Mouse (Mus musculus) ES-Bruce4 (cell line): ENCODE data around the gene Ssbp3. TPM values are rescaled to one million over a fixed set of nuclear protein-coding genes. Genes with fewer than 3 reads are reported as not detected.

Source experiments
- H3K27ac ChIP-seq: 2 replicates; pipeline ENCODE4 v1.5.1; 2012; ENCODE audit warnings: low read length, inconsistent platforms; ENCODE audit not compliant: insufficient read depth
- H3K27me3 ChIP-seq: 2 replicates; pipeline ENCODE4 v1.6.1; 2012; ENCODE audit warnings: mild to moderate bottlenecking, low read length, inconsistent platforms; ENCODE audit not compliant: control insufficient read depth, poor library complexity, insufficient read depth, severe bottlenecking
- H3K36me3 ChIP-seq: 2 replicates; pipeline ENCODE4 v1.6.1; 2012; ENCODE audit warnings: inconsistent platforms, mild to moderate bottlenecking, low read length, moderate library complexity; ENCODE audit not compliant: control insufficient read depth, poor library complexity, insufficient read depth, severe bottlenecking
- H3K4me1 ChIP-seq: one replicate; pipeline ENCODE4 v1.8.1; 2011; ENCODE audit warnings: low read length; ENCODE audit not compliant: control insufficient read depth, insufficient read depth
- H3K4me3 ChIP-seq: 2 replicates; pipeline ENCODE4 v1.5.1; 2011; ENCODE audit warnings: low read depth, mild to moderate bottlenecking, low read length
- H3K9ac ChIP-seq: 2 replicates; pipeline ENCODE4 v1.6.1; 2012; ENCODE audit warnings: low read depth, mild to moderate bottlenecking, inconsistent platforms; ENCODE audit not compliant: poor library complexity, severe bottlenecking
- H3K9me3 ChIP-seq: replicated peaks from 2 replicates; pipeline ENCODE4 v1.6.1; 2012; ENCODE audit warnings: mild to moderate bottlenecking, low read length, inconsistent platforms; ENCODE audit not compliant: control insufficient read depth, poor library complexity, insufficient read depth, severe bottlenecking
- CTCF ChIP-seq: IDR thresholded peaks from one replicate; pipeline ENCODE4 v1.8.1; 2011; ENCODE audit warnings: low read depth, low read length
- EP300 ChIP-seq: IDR thresholded peaks from 2 replicates; pipeline ENCODE4 v1.6.1; 2011; ENCODE audit warnings: low read depth, low read length; ENCODE audit not compliant: insufficient read depth
- POLR2A ChIP-seq: IDR thresholded peaks from one replicate; pipeline ENCODE4 v1.8.1; 2011; ENCODE audit warnings: low read length; ENCODE audit not compliant: insufficient read depth
- polyA plus RNA-seq: library from polyadenylated mRNA; stranded (reverse); fragments of >200 nt; gene quantifications from 2 replicates; pipeline ENCODE4 v1.2.4, GENCODE M21; 2011; ENCODE audit warnings: low read depth; ENCODE audit not compliant: missing spikeins, insufficient read depth, insufficient read length

Ssbp3 gene
- polyA plus RNA-seq, 1 experiment, result 245 TPM

DNA sequence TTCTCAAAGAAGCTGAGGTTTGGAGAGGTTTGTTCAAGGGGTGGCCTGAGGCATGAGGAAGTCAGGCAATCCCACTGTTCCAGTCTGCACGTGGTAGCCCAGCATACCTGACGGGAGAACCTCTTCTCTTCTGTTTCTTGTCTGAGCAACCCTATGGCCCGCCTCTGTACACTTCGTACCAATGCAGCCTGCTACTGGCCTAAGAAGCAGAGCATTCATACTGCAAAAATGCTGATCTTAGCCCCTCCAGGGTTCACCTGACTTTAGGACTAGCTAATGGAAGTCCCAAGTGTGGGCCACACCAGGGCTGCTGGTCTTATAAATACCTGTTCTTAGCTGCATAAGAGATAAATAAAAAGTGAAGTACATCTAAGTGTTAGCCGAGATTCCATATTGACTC, 147.8 kb downstream of the Ssbp3 start:
- Histone ChIP-seq H3K9ac (no peak overlapping the region), H3K9me3 (no peaks in the 10 kb centered on the region), H3K4me3 (no peak overlapping the region), H3K36me3 (peaks cover 22% of the 10 kb centered on the region), H3K27ac (no peak overlapping the region), H3K4me1 (no peaks in the 10 kb centered on the region), H3K27me3 (no peaks in the 10 kb centered on the region)
- TF ChIP-seq EP300 (no peak), CTCF (no peak), POLR2A (no peak)

- no peaks in the 10 kb centered on the region for H3K4me1 ChIP-seq
- no peaks in the 10 kb centered on the region for H3K9me3 ChIP-seq
- H3K27ac ChIP-seq, result no peak overlapping the region
- no peak for TF ChIP-seq POLR2A
- no peak for TF ChIP-seq EP300
- TF ChIP-seq CTCF, result no peak
- no peaks in the 10 kb centered on the region for H3K27me3 ChIP-seq
- H3K36me3 ChIP-seq, result peaks cover 22% of the 10 kb centered on the region
- H3K9ac ChIP-seq, result no peak overlapping the region
- no peak overlapping the region for H3K4me3 ChIP-seq
Observed at GRCm38 (mm10) chr4:107058781-107059180, 148.3 kb downstream of the Ssbp3 start.

- H3K9ac ChIP-seq, result no peak overlapping the region
- H3K4me3 ChIP-seq, result no peak overlapping the region
- peaks cover 22% of the 10 kb centered on the region for H3K36me3 ChIP-seq
- H3K27ac ChIP-seq, result no peak overlapping the region
- H3K4me1 ChIP-seq, result no peaks in the 10 kb centered on the region
- TF ChIP-seq POLR2A (no peak), EP300 (no peak), CTCF (no peak)
- no peaks in the 10 kb centered on the region for H3K9me3 ChIP-seq
- no peaks in the 10 kb centered on the region for H3K27me3 ChIP-seq
Observed at GRCm38 (mm10) chr4:107061560-107061959, 151.1 kb downstream of the Ssbp3 start.

- Histone ChIP-seq H3K4me3 (no peak overlapping the region), H3K4me1 (no peaks in the 10 kb centered on the region), H3K27me3 (no peaks in the 10 kb centered on the region), H3K27ac (no peak overlapping the region), H3K36me3 (peaks cover 22% of the 10 kb centered on the region), H3K9me3 (no peaks in the 10 kb centered on the region), H3K9ac (no peak overlapping the region)
- TF ChIP-seq EP300 (no peak), CTCF (no peak), POLR2A (no peak)
Observed at GRCm38 (mm10) chr4:107063214-107063613, 152.7 kb downstream of the Ssbp3 start.

- H3K9ac ChIP-seq, result no peak overlapping the region
- H3K36me3 ChIP-seq, result peaks cover 22% of the 10 kb centered on the region
- H3K9me3 ChIP-seq, result no peaks in the 10 kb centered on the region
- H3K27ac ChIP-seq, result no peak overlapping the region
- H3K4me1 ChIP-seq, result no peaks in the 10 kb centered on the region
- no peak overlapping the region for H3K4me3 ChIP-seq
- no peak for TF ChIP-seq EP300
- TF ChIP-seq POLR2A, result no peak
- no peak for TF ChIP-seq CTCF
- H3K27me3 ChIP-seq, result no peaks in the 10 kb centered on the region
Observed at GRCm38 (mm10) chr4:107064394-107065098, 154.0 kb downstream of the Ssbp3 start.

DNA sequence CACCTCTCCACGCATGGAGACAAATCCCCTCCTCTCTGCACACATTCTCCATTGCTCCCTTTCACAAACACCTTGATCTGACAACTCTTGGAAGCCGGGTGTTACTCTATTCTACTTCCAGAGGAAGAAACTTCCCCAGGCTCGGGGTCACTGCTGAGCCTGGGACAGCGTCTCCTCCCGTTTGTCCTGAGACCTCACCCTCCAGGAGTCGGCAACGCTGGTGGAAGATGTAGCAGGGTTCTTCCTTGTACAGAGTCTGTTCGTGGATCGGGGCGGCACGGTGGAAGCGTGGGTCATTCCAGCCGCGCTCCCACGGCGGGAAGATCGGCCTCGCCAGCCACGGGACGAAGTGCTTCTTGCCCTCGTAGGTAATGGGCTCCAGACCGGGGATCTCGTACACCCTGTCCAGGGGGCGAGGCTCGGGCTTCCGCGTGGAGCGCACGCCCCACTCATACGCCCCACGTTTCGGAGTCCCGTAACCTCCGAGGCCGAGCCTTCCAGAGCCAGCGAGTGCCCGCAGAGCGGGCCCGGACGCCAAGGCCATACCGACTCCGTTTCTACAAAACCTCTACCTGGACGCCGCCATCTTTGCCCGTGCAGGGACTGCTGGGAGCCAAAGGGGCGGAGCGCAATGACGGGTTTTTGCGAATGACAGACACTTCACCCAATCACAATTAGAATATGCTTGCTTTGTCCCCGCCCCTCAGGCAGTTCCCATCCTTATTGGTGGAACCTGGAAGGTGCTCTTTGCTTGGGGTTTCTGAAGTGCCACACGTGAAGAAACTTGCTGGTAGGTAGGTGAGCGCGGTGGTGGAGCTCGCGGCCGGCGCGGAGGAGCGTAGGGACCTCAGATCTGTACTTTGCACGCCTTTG, 156.0 kb downstream of the Ssbp3 start, which contains the start of the genes Mrpl37 and Cyb5rl:
Gene Mrpl37, minus strand, starts transcription at position 617 of the 873 bp plus-strand sequence.
Gene Cyb5rl, plus strand, starts transcription at position 737 of the 873 bp plus-strand sequence.
- H3K27me3 ChIP-seq, result no peaks in the 10 kb centered on the region
- no peak for TF ChIP-seq CTCF
- TF ChIP-seq POLR2A, result peak; percentile 95
- TF ChIP-seq EP300, result 0 out of 2 replicates have a peak, but pooled peaks have one; percentile 41
- no peaks in the 10 kb centered on the region for H3K4me1 ChIP-seq

More for the DNA sequence above, 156.0 kb downstream of the Ssbp3 start, which contains the start of the genes Mrpl37 and Cyb5rl:
- Histone ChIP-seq H3K27ac (no peak within 1 kb of the TSS), H3K4me3 (peak within 1 kb of the TSS; percentile 99), H3K9ac (peak within 1 kb of the TSS; percentile 91), H3K36me3 (peaks cover 11% of the 10 kb centered on the region), H3K9me3 (no peaks in the 10 kb centered on the region)
